Mouse (Mus musculus): Measurements from ENCODE around the gene Dtx2. TPM values are rescaled to one million over a fixed set of nuclear protein-coding genes. Genes with fewer than 3 reads are reported as not detected.

Dtx2 gene
- polyA plus RNA-seq, 1 experiment from 2014 or later, result 35.4 TPM

DNA sequence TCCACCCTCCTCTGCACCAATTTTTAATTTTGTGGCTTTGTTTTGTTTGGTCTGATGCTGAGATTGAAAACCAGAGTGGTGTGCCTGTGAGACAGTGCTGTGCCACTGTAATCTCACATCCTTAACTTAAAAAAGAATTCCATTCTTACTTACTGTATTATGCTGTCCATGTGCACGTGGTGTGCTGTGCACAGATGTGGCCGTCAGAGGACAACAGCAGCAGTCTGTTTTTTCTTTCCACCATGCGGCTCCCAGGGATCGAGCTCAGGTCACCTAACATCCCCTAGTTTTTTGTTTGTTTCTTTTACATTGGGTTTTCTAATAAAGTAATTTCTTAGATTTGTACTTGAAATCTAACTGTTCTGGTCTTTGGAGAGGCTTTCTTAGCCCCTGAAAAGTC lies 9.9 kb downstream of the Dtx2 start:
- H3K9ac ChIP-seq (ENCODE audit: low read length), result no peak overlapping the region
- peaks cover 3% of the 10 kb centered on the region; the same call in 1 of the 2 replicates for H3K36me3 ChIP-seq (ENCODE audit: control insufficient read depth, insufficient read depth, low read length)
- no peak for ATAC-seq (replicated peaks; ENCODE audit: low FRiP score)
- DNase-seq (ENCODE audit: low spot score), result no peak
- no peak overlapping the region for H3K4me2 ChIP-seq (ENCODE audit: low read depth, low read length, severe bottlenecking)
- H3K4me1 ChIP-seq (replicated peaks; ENCODE audit: control insufficient read depth, insufficient read depth, low read length), result 0 out of 2 replicates have a peak, but pooled peaks cover 3% of the 10 kb centered on the region
- H3K4me3 ChIP-seq (ENCODE audit: low read depth, low read length), result no peak overlapping the region
- no peak overlapping the region for H3K27ac ChIP-seq (ENCODE audit: low read depth, low read length)
- WGBS, result 91% methylated on average over 4 of the region's 4 CpGs
- no peaks in the 10 kb centered on the region for H3K27me3 ChIP-seq (ENCODE audit: control insufficient read depth, insufficient read depth, low read length)
- H3K9me3 ChIP-seq (ENCODE audit: control insufficient read depth, low read length), result no peaks in the 10 kb centered on the region; the same call in 1 of the 2 replicates

DNA sequence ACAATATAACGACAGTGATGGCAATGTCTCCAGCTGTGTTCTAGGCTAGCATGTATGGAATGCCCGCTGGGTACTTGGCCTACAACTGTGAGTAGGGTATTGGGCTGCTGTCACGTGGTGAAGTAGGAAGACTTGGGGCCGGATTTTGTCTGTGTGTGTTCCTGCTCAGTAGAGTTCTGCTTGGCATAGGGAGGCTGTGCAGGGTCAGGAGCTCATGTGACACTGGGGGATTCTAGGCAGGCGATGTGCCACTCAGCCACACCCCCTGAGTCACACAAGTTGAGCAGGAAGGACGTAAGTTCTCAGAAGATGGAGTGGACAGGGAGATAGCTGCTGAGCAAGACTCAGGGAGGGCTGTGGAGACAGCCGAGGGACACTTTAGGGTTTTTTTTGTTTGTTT lies 13.1 kb downstream of the Dtx2 start:
- Histone ChIP-seq H3K27ac (ENCODE audit: low read depth, low read length) (no peak overlapping the region), H3K4me1 (replicated peaks; ENCODE audit: control insufficient read depth, insufficient read depth, low read length) (0 out of 2 replicates have a peak, but pooled peaks cover under 1% of the 10 kb centered on the region), H3K9me3 (ENCODE audit: control insufficient read depth, low read length) (no peaks in the 10 kb centered on the region), H3K9ac (ENCODE audit: low read length) (no peak overlapping the region), H3K36me3 (ENCODE audit: control insufficient read depth, insufficient read depth, low read length) (no peaks in the 10 kb centered on the region; the same call in 1 of the 2 replicates), H3K27me3 (ENCODE audit: control insufficient read depth, insufficient read depth, low read length) (no peaks in the 10 kb centered on the region), H3K4me3 (ENCODE audit: low read depth, low read length) (no peak overlapping the region), H3K4me2 (ENCODE audit: low read depth, low read length, severe bottlenecking) (no peak overlapping the region)
- ATAC-seq (replicated peaks; ENCODE audit: low FRiP score) (no peak), DNase-seq (ENCODE audit: low spot score) (no peak)
- WGBS, result 89% methylated on average over 7 of the region's 7 CpGs

DNA sequence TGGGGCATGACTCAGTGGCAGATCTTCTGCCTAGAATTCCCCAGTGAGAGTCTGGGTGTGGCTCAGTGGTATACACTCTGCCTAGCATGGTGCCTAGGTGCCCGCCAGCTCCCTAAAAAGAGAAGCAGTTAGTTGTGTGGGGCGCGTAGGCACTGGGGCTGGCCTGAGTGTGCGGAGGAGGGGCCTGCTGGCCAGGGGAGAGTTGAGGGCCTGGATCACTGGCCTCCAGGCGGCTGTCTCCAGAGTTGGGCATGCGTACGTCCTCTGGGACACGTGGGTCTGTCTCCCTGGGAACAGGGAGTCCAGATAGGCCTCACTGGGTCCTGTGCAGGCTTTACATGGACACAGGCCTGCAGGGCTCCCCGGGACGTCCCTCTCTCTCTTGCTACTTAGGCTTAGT lies 20.3 kb downstream of the Dtx2 start:
- H3K4me3 ChIP-seq (ENCODE audit: low read depth, low read length), result no peak overlapping the region
- DNase-seq (ENCODE audit: low spot score), result no peak
- no peaks in the 10 kb centered on the region for H3K4me1 ChIP-seq (replicated peaks; ENCODE audit: control insufficient read depth, insufficient read depth, low read length)
- H3K27ac ChIP-seq (ENCODE audit: low read depth, low read length), result no peak overlapping the region
- H3K27me3 ChIP-seq (ENCODE audit: control insufficient read depth, insufficient read depth, low read length), result no peaks in the 10 kb centered on the region
- no peak overlapping the region for H3K4me2 ChIP-seq (ENCODE audit: low read depth, low read length, severe bottlenecking)
- no peak overlapping the region for H3K9ac ChIP-seq (ENCODE audit: low read length)
- ATAC-seq (replicated peaks; ENCODE audit: low FRiP score), result no peak
- H3K36me3 ChIP-seq (ENCODE audit: control insufficient read depth, insufficient read depth, low read length), result no peaks in the 10 kb centered on the region; the same call in 1 of the 2 replicates
- 81% methylated on average over 10 of the region's 10 CpGs for WGBS
- no peaks in the 10 kb centered on the region for H3K9me3 ChIP-seq (ENCODE audit: control insufficient read depth, low read length)

- DNase-seq (ENCODE audit: low spot score), result no peak
- H3K9ac ChIP-seq (ENCODE audit: low read length), result no peak overlapping the region
Observed at GRCm38 (mm10) chr5:136015586-136015985, 21.0 kb downstream of the Dtx2 start.

GRCm38 (mm10) chr5:136016014-136016876 lies 21.6 kb downstream of the Dtx2 start:
- Histone ChIP-seq H3K4me1 (replicated peaks; ENCODE audit: control insufficient read depth, insufficient read depth, low read length) (no peaks in the 10 kb centered on the region), H3K4me2 (ENCODE audit: low read depth, low read length, severe bottlenecking) (no peak overlapping the region), H3K4me3 (ENCODE audit: low read depth, low read length) (no peak overlapping the region), H3K27ac (ENCODE audit: low read depth, low read length) (no peak overlapping the region), H3K27me3 (ENCODE audit: control insufficient read depth, insufficient read depth, low read length) (no peaks in the 10 kb centered on the region), H3K36me3 (ENCODE audit: control insufficient read depth, insufficient read depth, low read length) (no peaks in the 10 kb centered on the region; the same call in 1 of the 2 replicates), H3K9ac (ENCODE audit: low read length) (no peak overlapping the region), H3K9me3 (ENCODE audit: control insufficient read depth, low read length) (no peaks in the 10 kb centered on the region)
- DNase-seq (ENCODE audit: low spot score) (no peak), ATAC-seq (replicated peaks; ENCODE audit: low FRiP score) (no peak)
- 87% methylated on average over 10 of the region's 10 CpGs for WGBS

More at GRCm38 (mm10) chr5:136015586-136015985, 21.0 kb downstream of the Dtx2 start:
- H3K36me3 ChIP-seq (ENCODE audit: control insufficient read depth, insufficient read depth, low read length), result no peaks in the 10 kb centered on the region; the same call in 1 of the 2 replicates
- H3K9me3 ChIP-seq (ENCODE audit: control insufficient read depth, low read length), result no peaks in the 10 kb centered on the region
- WGBS, result 89% methylated on average over 10 of the region's 10 CpGs
- no peaks in the 10 kb centered on the region for H3K4me1 ChIP-seq (replicated peaks; ENCODE audit: control insufficient read depth, insufficient read depth, low read length)
- no peak for ATAC-seq (replicated peaks; ENCODE audit: low FRiP score)
- no peak overlapping the region for H3K4me2 ChIP-seq (ENCODE audit: low read depth, low read length, severe bottlenecking)
- no peak overlapping the region for H3K4me3 ChIP-seq (ENCODE audit: low read depth, low read length)
- H3K27ac ChIP-seq (ENCODE audit: low read depth, low read length), result no peak overlapping the region
- no peaks in the 10 kb centered on the region for H3K27me3 ChIP-seq (ENCODE audit: control insufficient read depth, insufficient read depth, low read length)

DNA sequence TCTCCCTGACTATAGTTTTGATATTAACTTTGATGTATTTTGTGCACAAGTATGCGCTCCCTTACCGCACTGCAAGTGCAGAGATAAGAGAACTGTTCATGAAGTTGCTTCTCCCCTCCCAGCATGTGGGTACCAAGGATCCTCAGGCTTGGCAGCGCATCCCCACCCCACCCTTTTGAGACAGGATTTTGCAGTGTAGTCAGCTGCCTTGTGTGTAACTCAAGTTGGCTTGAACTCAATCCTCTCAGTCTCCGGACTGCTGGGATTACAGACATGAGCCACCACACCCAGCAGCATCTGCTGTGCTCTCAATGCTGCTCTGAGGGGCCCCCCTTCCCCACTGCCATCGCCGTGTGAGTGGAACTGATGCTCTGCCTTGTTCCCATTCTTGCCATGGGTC lies 22.7 kb downstream of the Dtx2 start:
- Histone ChIP-seq H3K27ac (ENCODE audit: low read depth, low read length) (no peak overlapping the region), H3K27me3 (ENCODE audit: control insufficient read depth, insufficient read depth, low read length) (no peaks in the 10 kb centered on the region), H3K9me3 (ENCODE audit: control insufficient read depth, low read length) (no peaks in the 10 kb centered on the region), H3K4me1 (replicated peaks; ENCODE audit: control insufficient read depth, insufficient read depth, low read length) (no peaks in the 10 kb centered on the region), H3K9ac (ENCODE audit: low read length) (no peak overlapping the region), H3K36me3 (ENCODE audit: control insufficient read depth, insufficient read depth, low read length) (no peaks in the 10 kb centered on the region), H3K4me2 (ENCODE audit: low read depth, low read length, severe bottlenecking) (no peak overlapping the region), H3K4me3 (ENCODE audit: low read depth, low read length) (no peak overlapping the region)
- DNase-seq (ENCODE audit: low spot score) (no peak), ATAC-seq (replicated peaks; ENCODE audit: low FRiP score) (no peak)
- WGBS, result 91% methylated on average over 6 of the region's 6 CpGs

DNA sequence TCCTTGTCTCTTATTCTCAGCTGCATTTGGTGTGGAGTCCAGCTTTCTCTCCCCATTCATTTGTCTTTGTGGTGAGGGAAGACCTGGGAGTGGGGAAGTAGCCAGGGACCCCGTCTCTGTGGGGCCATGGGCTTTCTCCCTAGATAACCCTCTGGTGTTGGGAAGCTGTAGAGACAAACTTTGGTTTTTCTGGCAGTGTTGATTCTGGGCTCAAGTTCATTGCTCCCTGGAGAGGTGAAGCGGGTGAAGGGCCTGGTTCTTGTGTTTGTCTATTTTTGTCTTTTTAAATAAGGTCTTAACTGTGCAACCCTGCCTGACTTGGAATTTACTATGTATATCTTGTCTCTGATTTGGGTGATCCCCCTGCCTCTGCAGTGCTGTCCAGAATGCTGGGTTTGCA lies 24.1 kb downstream of the Dtx2 start:
- ATAC-seq (replicated peaks; ENCODE audit: low FRiP score), result no peak

DNA sequence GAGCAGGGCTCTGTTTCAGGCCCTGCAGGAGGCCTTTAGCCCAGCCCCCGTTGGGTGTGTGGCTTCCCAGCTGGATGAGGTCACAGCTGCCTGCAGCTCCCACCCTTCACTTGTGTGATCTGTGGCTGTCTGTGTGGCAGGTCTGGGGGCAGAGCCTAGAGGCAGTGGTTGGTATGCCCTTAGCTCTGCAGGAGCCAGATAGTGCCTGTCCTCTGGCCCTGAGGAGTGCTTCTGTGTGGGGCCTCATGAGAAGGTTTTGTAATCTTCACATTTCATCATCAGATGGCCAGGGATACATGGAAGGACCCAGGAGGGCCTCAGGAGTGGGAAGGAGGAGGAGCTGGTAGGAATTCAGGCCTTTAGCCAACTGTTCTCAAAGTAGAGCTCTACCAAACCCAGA lies 25.3 kb downstream of the Dtx2 start:
- H3K4me2 ChIP-seq (ENCODE audit: low read depth, low read length, severe bottlenecking), result no peak overlapping the region
- H3K27ac ChIP-seq (ENCODE audit: low read depth, low read length), result no peak overlapping the region
- H3K9me3 ChIP-seq (ENCODE audit: control insufficient read depth, low read length), result no peaks in the 10 kb centered on the region
- no peaks in the 10 kb centered on the region for H3K4me1 ChIP-seq (replicated peaks; ENCODE audit: control insufficient read depth, insufficient read depth, low read length)
- no peaks in the 10 kb centered on the region for H3K36me3 ChIP-seq (ENCODE audit: control insufficient read depth, insufficient read depth, low read length)
- H3K4me3 ChIP-seq (ENCODE audit: low read depth, low read length), result no peak overlapping the region
- DNase-seq (ENCODE audit: low spot score) (no peak), ATAC-seq (replicated peaks; ENCODE audit: low FRiP score) (no peak)
- H3K27me3 ChIP-seq (ENCODE audit: control insufficient read depth, insufficient read depth, low read length), result no peaks in the 10 kb centered on the region
- WGBS, result 56% methylated on average over 1 of the region's 1 CpGs
- H3K9ac ChIP-seq (ENCODE audit: low read length), result no peak overlapping the region

More for the DNA sequence above, 24.1 kb downstream of the Dtx2 start:
- Histone ChIP-seq H3K36me3 (ENCODE audit: control insufficient read depth, insufficient read depth, low read length) (no peaks in the 10 kb centered on the region), H3K9me3 (ENCODE audit: control insufficient read depth, low read length) (no peaks in the 10 kb centered on the region), H3K27me3 (ENCODE audit: control insufficient read depth, insufficient read depth, low read length) (no peaks in the 10 kb centered on the region), H3K4me3 (ENCODE audit: low read depth, low read length) (no peak overlapping the region), H3K4me1 (replicated peaks; ENCODE audit: control insufficient read depth, insufficient read depth, low read length) (no peaks in the 10 kb centered on the region), H3K27ac (ENCODE audit: low read depth, low read length) (no peak overlapping the region), H3K4me2 (ENCODE audit: low read depth, low read length, severe bottlenecking) (no peak overlapping the region), H3K9ac (ENCODE audit: low read length) (no peak overlapping the region)
- WGBS, result 86% methylated on average over 2 of the region's 2 CpGs
- DNase-seq (ENCODE audit: low spot score), result no peak

- ATAC-seq (replicated peaks; ENCODE audit: low FRiP score) (no peak), DNase-seq (ENCODE audit: low spot score) (no peak)
- H3K4me1 ChIP-seq (replicated peaks; ENCODE audit: control insufficient read depth, insufficient read depth, low read length), result no peaks in the 10 kb centered on the region
- H3K27ac ChIP-seq (ENCODE audit: low read depth, low read length), result no peak overlapping the region
- no peak overlapping the region for H3K9ac ChIP-seq (ENCODE audit: low read length)
- 93% methylated on average over 3 of the region's 3 CpGs for WGBS
- H3K4me2 ChIP-seq (ENCODE audit: low read depth, low read length, severe bottlenecking), result no peak overlapping the region
- H3K36me3 ChIP-seq (ENCODE audit: control insufficient read depth, insufficient read depth, low read length), result no peaks in the 10 kb centered on the region; the same call in 1 of the 2 replicates
- H3K4me3 ChIP-seq (ENCODE audit: low read depth, low read length), result no peak overlapping the region
- H3K9me3 ChIP-seq (ENCODE audit: control insufficient read depth, low read length), result no peaks in the 10 kb centered on the region
- H3K27me3 ChIP-seq (ENCODE audit: control insufficient read depth, insufficient read depth, low read length), result no peaks in the 10 kb centered on the region
Observed at GRCm38 (mm10) chr5:136025712-136026111, 31.1 kb downstream of the Dtx2 start.

Measured in forebrain, embryonic 11.5 days (tissue).